Mouse (Mus musculus): ENCODE results near the gene Vac14. TPM values are rescaled to one million over a fixed set of nuclear protein-coding genes. Genes with fewer than 3 reads are reported as not detected.

The Vac14 gene
- polyA plus RNA-seq, 1 experiment from 2014 or later: 28.1 TPM

- ATAC-seq: no peak
- WGBS: 84% methylated on average over 4 of the region's 4 CpGs
- H3K27ac ChIP-seq (ENCODE audit: low read length): no peak overlapping the region
- H3K9me3 ChIP-seq (ENCODE audit: control insufficient read depth, low read length): no peaks in the 10 kb centered on the region
- H3K4me1 ChIP-seq (replicated peaks; ENCODE audit: control insufficient read depth, insufficient read depth, low read length): no peaks in the 10 kb centered on the region
- no peak overlapping the region for H3K9ac ChIP-seq (replicated peaks; ENCODE audit: low read depth, low read length)
- no peak overlapping the region for H3K4me3 ChIP-seq (replicated peaks; ENCODE audit: low read length)
- H3K27me3 ChIP-seq (replicated peaks; ENCODE audit: control insufficient read depth, insufficient read depth, low read length): no peaks in the 10 kb centered on the region
- H3K36me3 ChIP-seq (ENCODE audit: control insufficient read depth, insufficient read depth): 0 out of 2 replicates have a peak, but pooled peaks cover 2% of the 10 kb centered on the region
- H3K4me2 ChIP-seq (ENCODE audit: low read length): no peak overlapping the region
Measured at GRCm38 (mm10) chr8:110644422-110644821, 26.0 kb downstream of the Vac14 start.

DNA sequence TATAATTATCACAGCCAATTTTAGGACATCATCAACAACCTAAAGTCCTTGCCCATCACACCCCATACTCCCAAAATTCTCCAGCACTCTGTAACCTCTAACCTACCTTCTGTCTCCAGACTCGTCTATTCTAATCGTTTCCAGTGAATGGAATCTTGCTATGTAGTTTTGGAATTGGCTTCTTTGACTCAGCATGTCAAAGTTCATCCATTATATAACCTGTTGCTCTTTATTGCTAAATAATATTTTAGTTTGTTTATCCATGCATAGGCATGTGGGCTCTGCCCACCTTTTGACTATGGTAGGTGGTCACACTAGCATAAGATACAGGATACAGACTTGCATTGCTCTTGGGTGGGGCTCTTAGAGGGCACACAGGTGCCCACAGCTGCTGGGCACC is 26.5 kb downstream of the Vac14 start:
- Histone ChIP-seq H3K4me3 (replicated peaks; ENCODE audit: low read length) (no peak overlapping the region), H3K36me3 (ENCODE audit: control insufficient read depth, insufficient read depth) (0 out of 2 replicates have a peak, but pooled peaks cover 4% of the 10 kb centered on the region), H3K4me1 (replicated peaks; ENCODE audit: control insufficient read depth, insufficient read depth, low read length) (no peaks in the 10 kb centered on the region), H3K9ac (replicated peaks; ENCODE audit: low read depth, low read length) (no peak overlapping the region), H3K27ac (ENCODE audit: low read length) (no peak overlapping the region), H3K4me2 (ENCODE audit: low read length) (no peak overlapping the region), H3K27me3 (replicated peaks; ENCODE audit: control insufficient read depth, insufficient read depth, low read length) (no peaks in the 10 kb centered on the region), H3K9me3 (ENCODE audit: control insufficient read depth, low read length) (no peaks in the 10 kb centered on the region)
- ATAC-seq: no peak
- WGBS: 85% methylated on average over 2 of the region's 2 CpGs

DNA sequence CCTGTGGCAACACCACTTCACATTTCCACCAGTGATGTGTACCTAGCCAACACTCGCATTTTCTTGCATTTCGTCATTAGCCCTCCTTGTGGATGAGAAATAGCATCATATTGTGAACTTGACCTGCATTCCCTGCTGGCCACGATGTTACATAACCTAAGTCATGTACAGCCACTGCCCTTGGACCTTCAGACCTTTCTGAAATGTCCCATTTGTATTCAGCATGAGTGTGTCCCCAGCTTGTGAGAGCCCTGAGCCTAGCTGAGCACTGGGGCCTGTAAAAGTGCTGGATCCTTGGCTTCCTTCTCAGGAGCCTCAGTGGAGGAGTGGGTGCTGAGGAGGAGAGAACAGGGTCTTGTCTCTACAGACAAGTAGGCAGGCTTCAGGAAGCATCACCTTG is 27.0 kb downstream of the Vac14 start:
- Histone ChIP-seq H3K4me1 (replicated peaks; ENCODE audit: control insufficient read depth, insufficient read depth, low read length) (no peaks in the 10 kb centered on the region), H3K27ac (ENCODE audit: low read length) (no peak overlapping the region), H3K9me3 (ENCODE audit: control insufficient read depth, low read length) (no peaks in the 10 kb centered on the region), H3K36me3 (ENCODE audit: control insufficient read depth, insufficient read depth) (0 out of 2 replicates have a peak, but pooled peaks cover 2% of the 10 kb centered on the region), H3K27me3 (replicated peaks; ENCODE audit: control insufficient read depth, insufficient read depth, low read length) (no peaks in the 10 kb centered on the region), H3K4me2 (ENCODE audit: low read length) (no peak overlapping the region), H3K4me3 (replicated peaks; ENCODE audit: low read length) (no peak overlapping the region), H3K9ac (replicated peaks; ENCODE audit: low read depth, low read length) (no peak overlapping the region)
- ATAC-seq: no peak
- 94% methylated on average over 3 of the region's 3 CpGs for WGBS

DNA sequence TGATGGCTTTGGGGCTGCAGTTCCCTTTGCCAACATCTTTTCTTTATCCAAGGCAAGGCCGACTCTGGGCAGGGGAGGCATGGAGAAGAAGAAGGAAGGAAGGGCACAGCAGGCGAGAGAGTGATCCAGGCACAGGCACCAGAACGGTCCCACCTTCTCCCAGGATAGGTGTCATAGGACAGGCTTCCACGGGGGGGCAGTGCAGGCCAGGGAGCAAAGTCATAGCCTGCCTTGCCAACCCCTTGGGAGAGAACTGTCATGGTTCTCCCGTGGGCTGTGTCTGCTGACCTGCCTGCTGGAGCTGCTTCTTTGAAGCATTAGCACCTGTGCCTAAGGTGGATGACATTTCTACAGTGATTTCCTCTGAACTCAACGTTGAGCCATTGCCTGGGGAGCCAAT is 27.7 kb downstream of the Vac14 start:
- no peak overlapping the region for H3K27ac ChIP-seq (ENCODE audit: low read length)
- H3K9me3 ChIP-seq (ENCODE audit: control insufficient read depth, low read length): no peaks in the 10 kb centered on the region
- no peaks in the 10 kb centered on the region for H3K27me3 ChIP-seq (replicated peaks; ENCODE audit: control insufficient read depth, insufficient read depth, low read length)
- 0 out of 2 replicates have a peak, but pooled peaks cover 2% of the 10 kb centered on the region for H3K36me3 ChIP-seq (ENCODE audit: control insufficient read depth, insufficient read depth)
- H3K4me1 ChIP-seq (replicated peaks; ENCODE audit: control insufficient read depth, insufficient read depth, low read length): no peaks in the 10 kb centered on the region
- ATAC-seq: peak; percentile 81
- no peak overlapping the region for H3K4me2 ChIP-seq (ENCODE audit: low read length)
- WGBS: 37% methylated on average over 6 of the region's 6 CpGs
- H3K4me3 ChIP-seq (replicated peaks; ENCODE audit: low read length): no peak overlapping the region
- no peak overlapping the region for H3K9ac ChIP-seq (replicated peaks; ENCODE audit: low read depth, low read length)

- 97% methylated on average over 3 of the region's 3 CpGs for WGBS
- Histone ChIP-seq H3K27ac (ENCODE audit: low read length) (no peak overlapping the region), H3K36me3 (ENCODE audit: control insufficient read depth, insufficient read depth) (0 out of 2 replicates have a peak, but pooled peaks cover 2% of the 10 kb centered on the region), H3K4me1 (replicated peaks; ENCODE audit: control insufficient read depth, insufficient read depth, low read length) (no peaks in the 10 kb centered on the region), H3K27me3 (replicated peaks; ENCODE audit: control insufficient read depth, insufficient read depth, low read length) (no peaks in the 10 kb centered on the region), H3K4me3 (replicated peaks; ENCODE audit: low read length) (no peak overlapping the region), H3K9me3 (ENCODE audit: control insufficient read depth, low read length) (no peaks in the 10 kb centered on the region), H3K4me2 (ENCODE audit: low read length) (no peak overlapping the region), H3K9ac (replicated peaks; ENCODE audit: low read depth, low read length) (no peak overlapping the region)
- ATAC-seq: no peak
Measured at GRCm38 (mm10) chr8:110648577-110648976, 30.2 kb downstream of the Vac14 start.

GRCm38 (mm10) chr8:110649286-110649685 is 30.9 kb downstream of the Vac14 start:
- ATAC-seq: no peak
- no peak overlapping the region for H3K27ac ChIP-seq (ENCODE audit: low read length)
- no peak overlapping the region for H3K9ac ChIP-seq (replicated peaks; ENCODE audit: low read depth, low read length)
- H3K4me2 ChIP-seq (ENCODE audit: low read length): no peak overlapping the region
- 0 out of 2 replicates have a peak, but pooled peaks cover 2% of the 10 kb centered on the region for H3K36me3 ChIP-seq (ENCODE audit: control insufficient read depth, insufficient read depth)
- no peaks in the 10 kb centered on the region for H3K9me3 ChIP-seq (ENCODE audit: control insufficient read depth, low read length)
- H3K4me3 ChIP-seq (replicated peaks; ENCODE audit: low read length): no peak overlapping the region
- no peaks in the 10 kb centered on the region for H3K4me1 ChIP-seq (replicated peaks; ENCODE audit: control insufficient read depth, insufficient read depth, low read length)
- no peaks in the 10 kb centered on the region for H3K27me3 ChIP-seq (replicated peaks; ENCODE audit: control insufficient read depth, insufficient read depth, low read length)
- WGBS: 90% methylated on average over 6 of the region's 6 CpGs

DNA sequence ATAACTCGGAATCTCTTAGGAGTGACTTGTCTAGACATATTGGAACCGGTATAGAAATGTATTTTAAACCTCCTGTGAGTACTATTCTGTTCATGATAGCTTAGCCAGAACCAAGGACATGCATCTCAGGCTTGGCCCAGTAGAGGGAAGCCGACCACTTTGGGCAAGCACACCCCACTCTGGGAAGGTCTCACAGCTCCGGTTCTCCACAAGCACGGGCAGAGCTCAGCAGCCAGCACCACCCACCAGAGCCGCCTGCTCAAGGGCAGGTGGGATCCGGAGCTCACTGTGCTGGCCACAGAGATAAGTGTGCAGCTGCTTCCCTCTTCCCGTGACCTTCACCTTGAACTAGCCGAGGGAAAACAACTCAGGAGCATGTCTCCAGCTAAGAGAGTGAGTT is 32.5 kb downstream of the Vac14 start:
- no peaks in the 10 kb centered on the region for H3K4me1 ChIP-seq (replicated peaks; ENCODE audit: control insufficient read depth, insufficient read depth, low read length)
- H3K4me2 ChIP-seq (ENCODE audit: low read length): no peak overlapping the region
- H3K9me3 ChIP-seq (ENCODE audit: control insufficient read depth, low read length): no peaks in the 10 kb centered on the region
- H3K9ac ChIP-seq (replicated peaks; ENCODE audit: low read depth, low read length): no peak overlapping the region
- no peak for ATAC-seq
- no peaks in the 10 kb centered on the region for H3K27me3 ChIP-seq (replicated peaks; ENCODE audit: control insufficient read depth, insufficient read depth, low read length)
- H3K36me3 ChIP-seq (ENCODE audit: control insufficient read depth, insufficient read depth): 0 out of 2 replicates have a peak, but pooled peaks cover 2% of the 10 kb centered on the region
- no peak overlapping the region for H3K4me3 ChIP-seq (replicated peaks; ENCODE audit: low read length)
- WGBS: 91% methylated on average over 9 of the region's 9 CpGs
- H3K27ac ChIP-seq (ENCODE audit: low read length): no peak overlapping the region

DNA sequence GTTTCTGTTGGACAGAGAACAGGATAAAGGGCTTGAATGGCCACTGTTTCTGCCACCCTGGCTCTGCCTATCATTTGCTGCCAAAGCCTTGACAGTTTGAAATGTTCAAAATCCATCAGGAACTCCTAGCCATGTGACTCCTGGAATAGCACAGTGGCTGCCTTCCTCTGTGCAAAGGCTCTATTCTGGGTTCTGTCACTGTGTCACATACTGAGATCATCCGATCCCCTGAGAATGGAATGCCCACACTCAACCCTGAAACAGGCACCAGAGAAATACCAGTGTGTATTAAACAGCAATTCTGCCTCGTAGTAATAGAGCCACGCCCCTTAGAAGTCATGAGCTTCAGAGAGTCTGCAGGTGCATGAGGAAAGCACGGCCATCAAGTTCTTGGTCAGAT is 33.5 kb downstream of the Vac14 start:
- 0 out of 2 replicates have a peak, but pooled peaks cover 3% of the 10 kb centered on the region for H3K36me3 ChIP-seq (ENCODE audit: control insufficient read depth, insufficient read depth)
- no peak for ATAC-seq
- WGBS: 90% methylated on average over 4 of the region's 4 CpGs
- no peak overlapping the region for H3K4me3 ChIP-seq (replicated peaks; ENCODE audit: low read length)
- no peaks in the 10 kb centered on the region for H3K9me3 ChIP-seq (ENCODE audit: control insufficient read depth, low read length)
- H3K27ac ChIP-seq (ENCODE audit: low read length): no peak overlapping the region
- no peak overlapping the region for H3K4me2 ChIP-seq (ENCODE audit: low read length)
- H3K27me3 ChIP-seq (replicated peaks; ENCODE audit: control insufficient read depth, insufficient read depth, low read length): no peaks in the 10 kb centered on the region
- no peak overlapping the region for H3K9ac ChIP-seq (replicated peaks; ENCODE audit: low read depth, low read length)
- H3K4me1 ChIP-seq (replicated peaks; ENCODE audit: control insufficient read depth, insufficient read depth, low read length): no peaks in the 10 kb centered on the region

- Histone ChIP-seq H3K9ac (replicated peaks; ENCODE audit: low read depth, low read length) (no peak overlapping the region), H3K9me3 (ENCODE audit: control insufficient read depth, low read length) (no peaks in the 10 kb centered on the region), H3K27me3 (replicated peaks; ENCODE audit: control insufficient read depth, insufficient read depth, low read length) (no peaks in the 10 kb centered on the region), H3K27ac (ENCODE audit: low read length) (no peak overlapping the region), H3K4me1 (replicated peaks; ENCODE audit: control insufficient read depth, insufficient read depth, low read length) (no peaks in the 10 kb centered on the region), H3K36me3 (ENCODE audit: control insufficient read depth, insufficient read depth) (peaks cover 8% of the 10 kb centered on the region; the same call in 1 of the 2 replicates), H3K4me3 (replicated peaks; ENCODE audit: low read length) (no peak overlapping the region), H3K4me2 (ENCODE audit: low read length) (no peak overlapping the region)
- 49% methylated on average over 9 of the region's 9 CpGs for WGBS
- ATAC-seq: no peak
Measured at GRCm38 (mm10) chr8:110654075-110655060, 36.0 kb downstream of the Vac14 start.
